Mouse (Mus musculus) spleen, postnatal 14 days (tissue): ENCODE data around the gene Gm12216.
A peak's percentile ranks its signal among the peaks of the same experiment; 100 is the strongest.
"Not testable (repeated sequence)": the region's sequence is repeated elsewhere in the genome, so short reads cannot be mapped to it uniquely, and the experiment has no call there.

Experiments
- DNase-seq, 2 experiments: peaks; one replicate each; pipeline ENCODE4 v3.0.0; 2021 to 2022; ENCODE audit warnings: low spot score in 2 of 2

Gene Gm12216

GRCm38 (mm10) chr11:53770125-53770791, 88.8 kb downstream of the Gm12216 start:
- DNase-seq = peak; percentile 46 to 68

- peak; percentile 84 to 91 for DNase-seq
Observed at GRCm38 (mm10) chr11:53769760-53770124, 89.3 kb downstream of the Gm12216 start, which contains the start of gene Irf1. Gene Irf1, plus strand, starts transcription at chr11:53770014.

GRCm38 (mm10) chr11:53769185-53769576, 89.9 kb downstream of the Gm12216 start:
- no peak for DNase-seq

GRCm38 (mm10) chr11:53768422-53769184, 90.5 kb downstream of the Gm12216 start:
- no peak for DNase-seq

GRCm38 (mm10) chr11:53764581-53764980, 94.5 kb downstream of the Gm12216 start:
- DNase-seq = no peak

- DNase-seq = peak; percentile 77 to 84
Observed at GRCm38 (mm10) chr11:53763496-53764140, 95.4 kb downstream of the Gm12216 start.

- DNase-seq = peak; percentile 41 to 59
Observed at GRCm38 (mm10) chr11:53762827-53763495, 96.1 kb downstream of the Gm12216 start.

GRCm38 (mm10) chr11:53762426-53762825, 96.6 kb downstream of the Gm12216 start:
- no peak for DNase-seq

GRCm38 (mm10) chr11:53761822-53762221, 97.2 kb downstream of the Gm12216 start:
- no peak for DNase-seq

- no peak for DNase-seq
Observed at GRCm38 (mm10) chr11:53761284-53761683, 97.8 kb downstream of the Gm12216 start.

GRCm38 (mm10) chr11:53759545-53760406, 99.3 kb downstream of the Gm12216 start:
- DNase-seq = no peak

GRCm38 (mm10) chr11:53758791-53759351, 100.2 kb downstream of the Gm12216 start:
- DNase-seq = no peak

- DNase-seq = not testable (repeated sequence)
Observed at GRCm38 (mm10) chr11:53758033-53758432, 101.0 kb downstream of the Gm12216 start.

GRCm38 (mm10) chr11:53757612-53758011, 101.4 kb downstream of the Gm12216 start:
- DNase-seq = no peak

GRCm38 (mm10) chr11:53755011-53755595, 104.0 kb downstream of the Gm12216 start:
- no peak for DNase-seq

- DNase-seq = no peak
Observed at GRCm38 (mm10) chr11:53749716-53750352, 109.2 kb downstream of the Gm12216 start.

GRCm38 (mm10) chr11:53749306-53749705, 109.8 kb downstream of the Gm12216 start:
- no peak for DNase-seq

- no peak for DNase-seq
Observed at GRCm38 (mm10) chr11:53748614-53749013, 110.4 kb downstream of the Gm12216 start.

GRCm38 (mm10) chr11:53747985-53748384, 111.1 kb downstream of the Gm12216 start:
- DNase-seq = no peak

GRCm38 (mm10) chr11:53745260-53745659, 113.8 kb downstream of the Gm12216 start:
- no peak for DNase-seq
